Mouse (Mus musculus): ENCODE measurements around the gene Ick. TPM values are rescaled to one million over a fixed set of nuclear protein-coding genes. Genes with fewer than 3 reads are reported as not detected.

Ick gene
- polyA plus RNA-seq, 1 experiment = 21.1 TPM

DNA sequence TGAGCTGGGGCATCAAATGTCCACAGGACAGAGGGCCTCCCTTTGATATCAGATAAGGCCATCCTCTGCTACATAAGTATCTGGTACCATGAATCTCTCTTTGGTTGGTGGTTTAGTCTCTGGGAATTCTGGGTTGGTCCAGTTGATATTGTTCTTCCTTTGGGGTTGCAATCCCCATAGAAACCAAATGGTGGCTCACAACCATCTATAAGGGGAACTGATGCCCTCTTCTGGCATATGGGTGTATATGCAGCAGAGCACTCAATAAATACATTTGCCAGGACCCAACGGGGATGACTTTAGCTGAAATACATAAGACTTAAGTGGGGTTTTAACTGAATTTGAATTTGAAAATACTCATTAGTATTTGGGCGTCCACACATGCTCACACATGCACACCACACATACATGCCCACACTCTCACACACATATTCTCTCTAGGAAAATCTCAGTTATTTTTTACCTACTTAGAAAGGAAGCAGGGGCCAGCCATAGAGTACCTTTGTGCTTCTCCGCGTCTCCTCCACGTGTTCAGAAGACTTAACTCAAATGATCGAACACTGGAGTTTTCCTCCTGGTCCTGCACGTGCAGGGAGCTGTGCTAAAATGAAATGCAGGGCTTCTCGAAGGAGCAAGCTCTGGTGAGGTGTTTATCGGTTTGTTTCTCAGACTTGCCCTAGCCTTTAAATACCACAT, 85.1 kb downstream of the Ick start:
- WGBS = 41% methylated on average over 9 of the region's 9 CpGs
- peak; percentile 25 for DNase-seq
- TF ChIP-seq POLR2A (IDR thresholded peaks at IDR 0.05; ENCODE audit: borderline replicate concordance, extremely low read depth, low read depth, low read length) (no peak), CTCF (IDR thresholded peaks at IDR 0.05; ENCODE audit: insufficient read depth, low read length) (0 out of 2 replicates have a peak, but pooled peaks have one; percentile 22)
- no peak overlapping the region for H3K4me3 ChIP-seq (replicated peaks; ENCODE audit: extremely low read depth, low read depth, low read length)
- H3K4me1 ChIP-seq (ENCODE audit: control insufficient read depth, insufficient read depth, low read length) = peaks cover 2% of the 10 kb centered on the region; the same call in 1 of the 2 replicates

DNA sequence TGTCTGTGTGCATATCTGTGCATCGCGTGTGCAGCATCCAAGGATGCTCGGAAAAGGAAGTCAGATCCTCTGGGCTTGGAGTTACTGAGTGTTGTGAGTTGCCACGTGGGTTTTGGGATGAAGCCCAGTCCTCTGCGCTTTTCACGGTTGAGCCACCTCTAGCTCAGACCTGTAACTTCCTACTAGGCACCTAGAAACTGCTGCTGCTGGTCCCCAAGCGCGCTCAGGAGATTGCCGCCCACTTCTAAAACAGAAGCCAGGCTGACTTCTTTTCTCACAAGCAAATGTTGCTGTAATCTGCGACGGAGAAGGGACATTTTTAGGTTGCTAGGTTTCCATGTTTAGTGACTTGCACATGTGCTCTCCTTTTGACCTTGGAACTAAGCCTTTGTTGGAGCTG, 86.0 kb downstream of the Ick start:
- Histone ChIP-seq H3K4me3 (replicated peaks; ENCODE audit: extremely low read depth, low read depth, low read length) (no peak overlapping the region), H3K4me1 (ENCODE audit: control insufficient read depth, insufficient read depth, low read length) (peaks cover 2% of the 10 kb centered on the region; the same call in 1 of the 2 replicates)
- TF ChIP-seq CTCF (IDR thresholded peaks at IDR 0.05; ENCODE audit: insufficient read depth, low read length) (no peak), POLR2A (IDR thresholded peaks at IDR 0.05; ENCODE audit: borderline replicate concordance, extremely low read depth, low read depth, low read length) (no peak)
- WGBS = 76% methylated on average over 11 of the region's 11 CpGs
- DNase-seq = no peak

DNA sequence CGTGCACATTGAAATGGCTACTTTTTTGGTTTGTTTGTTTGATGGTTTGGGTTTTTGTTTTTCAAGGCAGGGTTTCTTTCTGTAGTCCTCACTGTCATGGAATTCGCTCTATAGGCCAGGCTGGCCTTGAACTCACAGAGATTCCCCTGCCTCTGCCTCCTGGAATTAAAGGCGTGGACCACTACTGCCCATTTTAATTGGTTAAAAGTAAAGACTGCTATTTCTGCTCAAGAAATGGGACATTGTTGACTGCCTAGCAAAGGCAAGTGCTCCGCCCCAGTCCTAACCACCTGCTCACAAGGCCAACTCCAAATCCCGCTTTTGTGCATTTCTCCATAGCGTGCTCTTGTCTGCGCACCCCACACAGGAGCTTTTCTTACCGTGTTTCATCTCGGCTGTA, 88.8 kb downstream of the Ick start:
- Histone ChIP-seq H3K4me3 (replicated peaks; ENCODE audit: extremely low read depth, low read depth, low read length) (no peak overlapping the region), H3K4me1 (ENCODE audit: control insufficient read depth, insufficient read depth, low read length) (no peaks in the 10 kb centered on the region)
- 96% methylated on average over 9 of the region's 9 CpGs for WGBS
- TF ChIP-seq CTCF (IDR thresholded peaks at IDR 0.05; ENCODE audit: insufficient read depth, low read length) = no peak
- TF ChIP-seq POLR2A (IDR thresholded peaks at IDR 0.05; ENCODE audit: borderline replicate concordance, extremely low read depth, low read depth, low read length) = no peak
- DNase-seq = no peak

DNA sequence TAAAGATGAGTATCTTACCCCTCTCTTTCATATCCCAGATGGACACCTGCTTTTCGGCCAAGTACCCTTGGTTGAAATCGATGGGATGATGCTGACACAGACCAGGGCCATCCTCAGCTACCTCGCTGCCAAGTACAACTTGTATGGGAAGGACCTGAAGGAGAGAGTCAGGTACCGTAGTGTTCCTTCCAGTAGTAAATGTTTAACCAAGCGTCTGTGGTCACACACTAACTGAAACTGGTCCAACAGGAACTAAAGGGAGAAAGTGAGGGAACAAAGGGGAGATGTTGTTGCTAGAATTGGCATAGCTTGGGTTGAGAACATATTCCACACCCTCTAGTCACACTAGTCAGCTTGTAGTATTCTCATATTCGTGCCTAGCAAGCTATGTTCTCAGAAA, 95.2 kb downstream of the Ick start:
- TF ChIP-seq POLR2A (IDR thresholded peaks at IDR 0.05; ENCODE audit: borderline replicate concordance, extremely low read depth, low read depth, low read length) (no peak), CTCF (IDR thresholded peaks at IDR 0.05; ENCODE audit: insufficient read depth, low read length) (no peak)
- WGBS = 68% methylated on average over 6 of the region's 6 CpGs
- no peaks in the 10 kb centered on the region for H3K4me1 ChIP-seq (ENCODE audit: control insufficient read depth, insufficient read depth, low read length)
- DNase-seq = no peak
- no peak overlapping the region for H3K4me3 ChIP-seq (replicated peaks; ENCODE audit: extremely low read depth, low read depth, low read length)

- DNase-seq = no peak
- peaks cover 3% of the 10 kb centered on the region; the same call in 1 of the 2 replicates for H3K4me1 ChIP-seq (ENCODE audit: control insufficient read depth, insufficient read depth, low read length)
- no peak for TF ChIP-seq CTCF (IDR thresholded peaks at IDR 0.05; ENCODE audit: insufficient read depth, low read length)
- no peak for TF ChIP-seq POLR2A (IDR thresholded peaks at IDR 0.05; ENCODE audit: borderline replicate concordance, extremely low read depth, low read depth, low read length)
- whole genome bisulfite sequencing = 51% methylated on average over 4 of the region's 4 CpGs
- no peak overlapping the region for H3K4me3 ChIP-seq (replicated peaks; ENCODE audit: extremely low read depth, low read depth, low read length)
These were observed 100.0 kb downstream of the Ick start for GRCm38 (mm10) chr9:78208956-78209355.

DNA sequence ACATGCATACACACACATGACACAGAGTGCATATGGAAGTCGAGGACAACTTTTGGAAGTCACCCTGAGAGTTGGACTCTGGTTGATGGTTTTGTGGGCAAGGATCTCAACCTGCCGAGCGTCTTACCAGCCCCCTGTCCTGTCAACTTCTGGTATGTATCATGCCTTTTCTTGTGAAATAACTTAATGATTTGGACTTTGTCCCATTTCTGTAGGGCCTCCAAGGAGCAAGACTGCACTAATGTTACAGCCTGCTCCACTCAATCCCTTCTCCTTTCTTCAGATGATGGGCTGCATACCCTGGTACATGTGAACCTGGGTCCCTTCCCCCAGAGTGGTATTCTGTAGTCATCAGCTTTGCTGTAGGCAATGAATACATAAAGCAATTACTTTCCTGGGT, 101.1 kb downstream of the Ick start:
- no peak for TF ChIP-seq POLR2A (IDR thresholded peaks at IDR 0.05; ENCODE audit: borderline replicate concordance, extremely low read depth, low read depth, low read length)
- TF ChIP-seq CTCF (IDR thresholded peaks at IDR 0.05; ENCODE audit: insufficient read depth, low read length) = no peak
- 83% methylated on average over 3 of the region's 3 CpGs for WGBS
- DNase-seq = no peak
- H3K4me3 ChIP-seq (replicated peaks; ENCODE audit: extremely low read depth, low read depth, low read length) = no peak overlapping the region
- peaks cover 3% of the 10 kb centered on the region; the same call in 1 of the 2 replicates for H3K4me1 ChIP-seq (ENCODE audit: control insufficient read depth, insufficient read depth, low read length)

DNA sequence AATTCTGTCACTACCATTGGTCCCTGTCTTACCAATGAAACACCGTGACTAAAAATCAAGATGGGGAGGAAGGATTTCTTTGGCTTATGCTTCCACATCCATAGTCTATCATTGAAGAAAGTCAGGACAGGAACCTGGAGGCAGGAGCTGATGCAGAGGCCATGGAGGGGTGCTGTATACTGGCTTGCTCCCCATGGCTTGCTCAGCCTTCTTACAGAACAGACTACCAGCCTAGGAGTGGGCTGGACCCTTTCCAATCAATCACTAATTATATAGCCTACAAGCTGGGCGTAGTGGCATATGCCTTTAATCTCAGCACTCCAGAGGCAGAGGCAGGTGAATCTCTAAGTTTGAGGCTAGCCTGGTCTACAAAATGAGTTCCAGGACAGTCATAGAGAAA, 101.8 kb downstream of the Ick start:
- H3K4me3 ChIP-seq (replicated peaks; ENCODE audit: extremely low read depth, low read depth, low read length) = no peak overlapping the region
- no peak for DNase-seq
- peaks cover 3% of the 10 kb centered on the region; the same call in 1 of the 2 replicates for H3K4me1 ChIP-seq (ENCODE audit: control insufficient read depth, insufficient read depth, low read length)
- WGBS = 97% methylated on average over 2 of the region's 2 CpGs
- no peak for TF ChIP-seq POLR2A (IDR thresholded peaks at IDR 0.05; ENCODE audit: borderline replicate concordance, extremely low read depth, low read depth, low read length)
- no peak for TF ChIP-seq CTCF (IDR thresholded peaks at IDR 0.05; ENCODE audit: insufficient read depth, low read length)

- WGBS = 95% methylated on average over 3 of the region's 3 CpGs
- TF ChIP-seq POLR2A (IDR thresholded peaks at IDR 0.05; ENCODE audit: borderline replicate concordance, extremely low read depth, low read depth, low read length) (no peak), CTCF (IDR thresholded peaks at IDR 0.05; ENCODE audit: insufficient read depth, low read length) (no peak)
- peaks cover 3% of the 10 kb centered on the region; the same call in 1 of the 2 replicates for H3K4me1 ChIP-seq (ENCODE audit: control insufficient read depth, insufficient read depth, low read length)
- DNase-seq = no peak
- no peak overlapping the region for H3K4me3 ChIP-seq (replicated peaks; ENCODE audit: extremely low read depth, low read depth, low read length)
These were observed 102.5 kb downstream of the Ick start for GRCm38 (mm10) chr9:78211521-78211920.

- Histone ChIP-seq H3K4me3 (replicated peaks; ENCODE audit: extremely low read depth, low read depth, low read length) (no peak overlapping the region), H3K4me1 (ENCODE audit: control insufficient read depth, insufficient read depth, low read length) (peaks cover 3% of the 10 kb centered on the region; the same call in 1 of the 2 replicates)
- DNase-seq = peak; percentile 51
- 38% methylated on average over 7 of the region's 7 CpGs for WGBS
- TF ChIP-seq POLR2A (IDR thresholded peaks at IDR 0.05; ENCODE audit: borderline replicate concordance, extremely low read depth, low read depth, low read length) (0 out of 2 replicates have a peak, but pooled peaks have one; percentile 10), CTCF (IDR thresholded peaks at IDR 0.05; ENCODE audit: insufficient read depth, low read length) (no peak)
These were observed 103.5 kb downstream of the Ick start for GRCm38 (mm10) chr9:78212341-78213049.

All from lung, adult 2 months (tissue).